Mouse (Mus musculus): Measurements from ENCODE around the gene Adamtsl5. TPM values are rescaled to one million over a fixed set of nuclear protein-coding genes. Genes with fewer than 3 reads are reported as not detected.

The Adamtsl5 gene
- polyA plus RNA-seq, 1 experiment from 2014 or later, result 0.48 TPM

DNA sequence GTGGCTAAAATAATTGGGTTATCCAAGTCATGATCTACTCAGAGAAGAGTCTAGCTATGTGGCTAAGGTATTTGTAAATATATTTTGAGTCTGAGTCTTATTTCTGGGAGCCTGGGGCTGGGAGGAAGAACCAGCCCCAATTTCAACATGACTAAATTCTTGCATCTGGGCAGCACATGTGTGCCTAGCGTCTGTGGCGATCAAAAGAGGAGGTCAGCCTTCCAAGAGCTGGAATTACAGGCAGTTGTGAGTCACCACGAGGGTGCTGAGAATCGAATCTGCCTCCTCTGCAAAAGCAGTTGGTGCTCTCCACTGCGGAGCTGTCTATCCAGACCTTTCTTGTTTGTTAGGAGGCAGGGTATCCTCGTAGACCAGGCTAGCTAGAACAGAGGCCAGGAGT, 17.5 kb upstream of the Adamtsl5 start:
- H3K9me3 ChIP-seq (replicated peaks; ENCODE audit: control insufficient read depth, low read length), result no peaks in the 10 kb centered on the region
- DNase-seq (ENCODE audit: low spot score), result no peak
- H3K36me3 ChIP-seq (ENCODE audit: control insufficient read depth, insufficient read depth, low read length), result no peaks in the 10 kb centered on the region
- no peak overlapping the region for H3K27ac ChIP-seq (ENCODE audit: low read depth, low read length)
- no peak for ATAC-seq
- no peak overlapping the region for H3K9ac ChIP-seq (ENCODE audit: low read length)
- H3K4me1 ChIP-seq (ENCODE audit: control insufficient read depth, insufficient read depth, low read length), result peaks cover 2% of the 10 kb centered on the region; the same call in 1 of the 2 replicates
- 69% methylated on average over 6 of the region's 6 CpGs for WGBS
- H3K4me2 ChIP-seq (ENCODE audit: low read length), result no peak overlapping the region
- no peak overlapping the region for H3K4me3 ChIP-seq (ENCODE audit: low read depth, low read length)
- no peaks in the 10 kb centered on the region for H3K27me3 ChIP-seq (replicated peaks; ENCODE audit: control insufficient read depth, insufficient read depth, low read length)

DNA sequence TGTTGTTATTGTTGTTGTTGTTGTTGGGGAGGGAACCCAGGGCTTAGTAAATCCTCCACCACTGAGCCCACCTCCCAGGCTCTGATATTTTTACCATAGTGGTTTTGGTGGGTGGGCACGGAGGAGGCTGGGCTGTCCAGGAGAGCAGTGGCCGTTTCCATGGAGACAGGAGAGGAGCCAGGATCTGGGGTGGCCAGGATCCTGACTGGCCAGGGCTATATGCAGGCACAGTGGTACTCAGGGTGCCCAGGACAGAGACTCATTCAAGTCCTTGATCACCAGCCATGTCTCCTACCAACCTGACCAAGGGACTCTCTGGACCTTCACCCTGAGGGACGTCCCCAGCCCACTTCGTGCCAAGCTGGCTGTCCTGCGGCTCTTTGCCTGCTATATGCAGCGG, 15.5 kb upstream of the Adamtsl5 start:
- Histone ChIP-seq H3K4me1 (ENCODE audit: control insufficient read depth, insufficient read depth, low read length) (peaks cover 2% of the 10 kb centered on the region; the same call in 1 of the 2 replicates), H3K4me3 (ENCODE audit: low read depth, low read length) (no peak overlapping the region), H3K9me3 (replicated peaks; ENCODE audit: control insufficient read depth, low read length) (no peaks in the 10 kb centered on the region), H3K27me3 (replicated peaks; ENCODE audit: control insufficient read depth, insufficient read depth, low read length) (peaks cover 4% of the 10 kb centered on the region; the same call in 1 of the 2 replicates), H3K27ac (ENCODE audit: low read depth, low read length) (no peak overlapping the region), H3K36me3 (ENCODE audit: control insufficient read depth, insufficient read depth, low read length) (no peaks in the 10 kb centered on the region), H3K9ac (ENCODE audit: low read length) (no peak overlapping the region), H3K4me2 (ENCODE audit: low read length) (no peak overlapping the region)
- no peak for ATAC-seq
- 32% methylated on average over 6 of the region's 6 CpGs for WGBS
- no peak for DNase-seq (ENCODE audit: low spot score)

DNA sequence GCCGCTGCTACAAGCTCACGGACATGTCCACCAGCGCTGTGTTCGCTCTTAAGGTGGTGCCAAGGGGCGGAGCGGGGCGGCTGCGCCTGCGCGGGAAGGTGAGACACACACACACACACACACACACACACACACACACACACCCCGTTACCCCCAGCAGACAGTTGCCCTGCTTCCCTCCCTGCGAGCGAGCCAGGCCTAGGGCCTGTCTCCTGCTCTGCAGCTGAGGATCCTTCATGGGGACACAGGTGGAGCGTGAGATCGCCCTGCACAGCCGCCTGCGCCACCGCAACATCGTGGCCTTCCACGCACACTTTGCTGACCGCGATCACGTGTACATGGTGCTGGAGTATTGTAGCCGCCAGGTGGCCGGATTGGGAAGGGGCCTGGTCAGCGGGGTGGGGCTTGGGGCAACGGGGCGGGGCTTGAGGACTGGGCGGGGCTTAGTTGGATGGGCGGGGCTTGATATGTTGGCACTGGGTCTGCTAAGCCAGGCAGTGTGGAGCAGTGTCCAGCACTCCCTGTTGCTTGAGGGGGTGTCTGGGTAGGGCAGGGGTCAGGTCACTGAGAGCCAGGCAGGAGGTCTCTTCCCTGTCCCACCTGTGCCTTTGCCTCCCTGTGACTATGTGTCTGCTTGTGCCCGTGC, 9.9 kb upstream of the Adamtsl5 start:
- H3K4me2 ChIP-seq (ENCODE audit: low read length), result peak overlapping the region; percentile 37
- 6% methylated on average over 31 of the region's 31 CpGs for WGBS
- H3K27ac ChIP-seq (ENCODE audit: low read depth, low read length), result no peak overlapping the region
- no peak overlapping the region for H3K9ac ChIP-seq (ENCODE audit: low read length)
- DNase-seq (ENCODE audit: low spot score) (no peak), ATAC-seq (peak; percentile 43)
- H3K36me3 ChIP-seq (ENCODE audit: control insufficient read depth, insufficient read depth, low read length), result no peaks in the 10 kb centered on the region
- peak overlapping the region; percentile 15; the same call in 1 of the 2 replicates for H3K4me3 ChIP-seq (ENCODE audit: low read depth, low read length)
- H3K4me1 ChIP-seq (ENCODE audit: control insufficient read depth, insufficient read depth, low read length), result no peaks in the 10 kb centered on the region
- no peaks in the 10 kb centered on the region for H3K9me3 ChIP-seq (replicated peaks; ENCODE audit: control insufficient read depth, low read length)
- H3K27me3 ChIP-seq (replicated peaks; ENCODE audit: control insufficient read depth, insufficient read depth, low read length), result peaks cover 57% of the 10 kb centered on the region

- no peaks in the 10 kb centered on the region for H3K9me3 ChIP-seq (replicated peaks; ENCODE audit: control insufficient read depth, low read length)
- H3K4me2 ChIP-seq (ENCODE audit: low read length), result no peak overlapping the region
- DNase-seq (ENCODE audit: low spot score) (no peak), ATAC-seq (no peak)
- no peaks in the 10 kb centered on the region for H3K4me1 ChIP-seq (ENCODE audit: control insufficient read depth, insufficient read depth, low read length)
- no peaks in the 10 kb centered on the region for H3K36me3 ChIP-seq (ENCODE audit: control insufficient read depth, insufficient read depth, low read length)
- peaks cover 61% of the 10 kb centered on the region for H3K27me3 ChIP-seq (replicated peaks; ENCODE audit: control insufficient read depth, insufficient read depth, low read length)
- H3K4me3 ChIP-seq (ENCODE audit: low read depth, low read length), result 0 out of 2 replicates have a peak overlapping the region, but pooled peaks have one; percentile 29
- no peak overlapping the region for H3K27ac ChIP-seq (ENCODE audit: low read depth, low read length)
- H3K9ac ChIP-seq (ENCODE audit: low read length), result no peak overlapping the region
- 41% methylated on average over 7 of the region's 7 CpGs for WGBS
These were observed 9.1 kb upstream of the Adamtsl5 start for GRCm38 (mm10) chr10:80357336-80357735.

DNA sequence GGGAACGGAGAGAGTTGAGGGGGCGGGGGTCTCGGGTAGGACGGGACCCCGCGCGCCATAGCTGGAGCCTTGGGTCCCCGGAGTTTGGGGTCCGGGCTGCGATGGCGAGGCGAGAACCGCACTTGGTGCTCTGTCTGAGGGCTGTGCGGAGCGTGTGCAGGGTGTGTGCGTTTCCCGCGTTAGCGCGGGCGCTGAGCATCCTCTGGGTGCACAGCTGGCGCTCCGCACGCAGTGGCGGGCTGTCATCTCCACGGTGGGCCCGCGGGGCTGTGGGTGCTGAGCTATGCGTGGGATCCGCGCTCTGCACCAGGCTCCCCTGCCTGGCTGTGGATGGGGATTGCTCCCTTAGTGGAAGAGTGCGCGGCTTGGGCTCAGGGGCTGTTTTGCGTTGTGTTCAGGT, 8.5 kb upstream of the Adamtsl5 start:
- Histone ChIP-seq H3K4me2 (ENCODE audit: low read length) (peak overlapping the region; percentile 51), H3K27me3 (replicated peaks; ENCODE audit: control insufficient read depth, insufficient read depth, low read length) (peaks cover 67% of the 10 kb centered on the region), H3K4me3 (ENCODE audit: low read depth, low read length) (peak overlapping the region; percentile 29), H3K9me3 (replicated peaks; ENCODE audit: control insufficient read depth, low read length) (no peaks in the 10 kb centered on the region), H3K9ac (ENCODE audit: low read length) (peak overlapping the region; percentile 2; the same call in 1 of the 2 replicates), H3K4me1 (ENCODE audit: control insufficient read depth, insufficient read depth, low read length) (no peaks in the 10 kb centered on the region), H3K36me3 (ENCODE audit: control insufficient read depth, insufficient read depth, low read length) (no peaks in the 10 kb centered on the region), H3K27ac (ENCODE audit: low read depth, low read length) (no peak overlapping the region)
- DNase-seq (ENCODE audit: low spot score) (no peak), ATAC-seq (0 out of 2 replicates have a peak, but pooled peaks have one; percentile 11)
- 1% methylated on average over 34 of the region's 34 CpGs for WGBS

- peak within 1 kb of the TSS; percentile 2; the same call in 1 of the 2 replicates for H3K9ac ChIP-seq (ENCODE audit: low read length)
- no peaks in the 10 kb centered on the region for H3K9me3 ChIP-seq (replicated peaks; ENCODE audit: control insufficient read depth, low read length)
- H3K27me3 ChIP-seq (replicated peaks; ENCODE audit: control insufficient read depth, insufficient read depth, low read length), result peaks cover 69% of the 10 kb centered on the region
- peak within 1 kb of the TSS; percentile 29 for H3K4me3 ChIP-seq (ENCODE audit: low read depth, low read length)
- ATAC-seq (no peak; the same call in 1 of the 2 replicates), DNase-seq (ENCODE audit: low spot score) (no peak)
- H3K4me2 ChIP-seq (ENCODE audit: low read length), result peak within 1 kb of the TSS; percentile 51
- H3K27ac ChIP-seq (ENCODE audit: low read depth, low read length), result no peak within 1 kb of the TSS
- no peaks in the 10 kb centered on the region for H3K36me3 ChIP-seq (ENCODE audit: control insufficient read depth, insufficient read depth, low read length)
- WGBS, result 1% methylated on average over 53 of the region's 53 CpGs
- H3K4me1 ChIP-seq (ENCODE audit: control insufficient read depth, insufficient read depth, low read length), result no peaks in the 10 kb centered on the region
These were observed 7.9 kb upstream of the Adamtsl5 start, which contains the start of gene Plk5 for GRCm38 (mm10) chr10:80356001-80356682. TSS of gene Plk5 (plus strand) at chr10:80356459.

- DNase-seq (ENCODE audit: low spot score) (no peak), ATAC-seq (no peak)
- Histone ChIP-seq H3K4me2 (ENCODE audit: low read length) (no peak overlapping the region), H3K4me3 (ENCODE audit: low read depth, low read length) (no peak overlapping the region), H3K9me3 (replicated peaks; ENCODE audit: control insufficient read depth, low read length) (no peaks in the 10 kb centered on the region), H3K27ac (ENCODE audit: low read depth, low read length) (no peak overlapping the region), H3K9ac (ENCODE audit: low read length) (no peak overlapping the region), H3K27me3 (replicated peaks; ENCODE audit: control insufficient read depth, insufficient read depth, low read length) (peaks cover 75% of the 10 kb centered on the region), H3K4me1 (ENCODE audit: control insufficient read depth, insufficient read depth, low read length) (no peaks in the 10 kb centered on the region), H3K36me3 (ENCODE audit: control insufficient read depth, insufficient read depth, low read length) (no peaks in the 10 kb centered on the region)
- WGBS, result 5% methylated on average over 8 of the region's 9 CpGs
These were observed 7.2 kb upstream of the Adamtsl5 start for GRCm38 (mm10) chr10:80355431-80355830.

DNA sequence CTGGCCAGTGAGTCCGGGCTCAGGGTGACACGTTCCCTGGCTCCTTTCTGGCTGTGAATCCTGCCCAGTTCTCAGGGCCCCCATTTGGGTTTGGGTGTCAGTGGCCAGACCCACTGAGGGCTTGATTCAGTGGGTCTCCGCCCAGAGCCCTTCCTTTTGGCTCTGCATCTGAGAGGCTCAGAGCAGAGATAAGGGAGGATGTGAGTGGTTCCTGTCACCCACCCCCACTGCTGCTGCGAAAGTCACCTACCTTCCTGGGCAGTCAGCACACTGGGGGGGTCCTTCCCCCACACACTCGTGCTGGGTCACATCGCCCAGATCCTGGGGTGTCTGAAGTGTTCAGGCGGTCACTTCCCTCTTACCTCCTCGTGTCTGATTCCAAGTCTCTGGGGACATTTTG, 4.5 kb upstream of the Adamtsl5 start:
- Histone ChIP-seq H3K4me3 (ENCODE audit: low read depth, low read length) (no peak overlapping the region), H3K4me2 (ENCODE audit: low read length) (no peak overlapping the region), H3K36me3 (ENCODE audit: control insufficient read depth, insufficient read depth, low read length) (no peaks in the 10 kb centered on the region), H3K9ac (ENCODE audit: low read length) (no peak overlapping the region), H3K9me3 (replicated peaks; ENCODE audit: control insufficient read depth, low read length) (no peaks in the 10 kb centered on the region), H3K27me3 (replicated peaks; ENCODE audit: control insufficient read depth, insufficient read depth, low read length) (peaks cover 87% of the 10 kb centered on the region), H3K27ac (ENCODE audit: low read depth, low read length) (no peak overlapping the region), H3K4me1 (ENCODE audit: control insufficient read depth, insufficient read depth, low read length) (no peaks in the 10 kb centered on the region)
- WGBS, result 69% methylated on average over 8 of the region's 8 CpGs
- DNase-seq (ENCODE audit: low spot score) (no peak), ATAC-seq (no peak)

DNA sequence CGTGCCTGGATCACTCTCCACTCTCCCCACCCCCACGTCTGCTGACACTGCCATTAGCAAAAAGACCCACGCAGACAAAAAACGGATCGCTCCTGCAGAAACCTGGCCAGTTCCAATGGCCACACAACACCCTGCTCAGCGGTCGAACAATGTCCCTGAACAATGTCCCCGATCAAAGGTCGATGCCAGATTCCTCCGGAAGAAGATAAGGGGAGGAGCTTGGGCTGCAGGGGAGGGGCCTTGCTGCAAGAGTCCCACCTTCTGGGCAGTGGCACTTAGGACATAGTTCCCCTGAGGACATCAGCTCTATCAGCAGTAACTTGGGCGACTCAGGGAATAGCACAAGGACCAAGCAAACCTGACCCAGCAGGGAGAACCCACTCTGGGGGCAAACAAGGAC, 3.7 kb upstream of the Adamtsl5 start:
- peaks cover 86% of the 10 kb centered on the region for H3K27me3 ChIP-seq (replicated peaks; ENCODE audit: control insufficient read depth, insufficient read depth, low read length)
- H3K4me3 ChIP-seq (ENCODE audit: low read depth, low read length), result no peak overlapping the region
- no peak overlapping the region for H3K9ac ChIP-seq (ENCODE audit: low read length)
- ATAC-seq, result no peak
- H3K4me2 ChIP-seq (ENCODE audit: low read length), result no peak overlapping the region
- no peaks in the 10 kb centered on the region for H3K36me3 ChIP-seq (ENCODE audit: control insufficient read depth, insufficient read depth, low read length)
- WGBS, result 22% methylated on average over 11 of the region's 11 CpGs
- no peaks in the 10 kb centered on the region for H3K9me3 ChIP-seq (replicated peaks; ENCODE audit: control insufficient read depth, low read length)
- no peaks in the 10 kb centered on the region for H3K4me1 ChIP-seq (ENCODE audit: control insufficient read depth, insufficient read depth, low read length)
- no peak overlapping the region for H3K27ac ChIP-seq (ENCODE audit: low read depth, low read length)
- no peak for DNase-seq (ENCODE audit: low spot score)
